Mouse (Mus musculus) liver, embryonic 15.5 days (tissue): Measurements from ENCODE around the gene Rps11. TPM values are rescaled to one million over a fixed set of nuclear protein-coding genes. Genes with fewer than 3 reads are reported as not detected.

Experiments
- ATAC-seq: fragments of 200-750 bp; cut with Nextera tagmentation; 2 replicates; pipeline ENCODE4 v1.8.0; 2017; ENCODE audit warnings: moderate number of reproducible peaks, mild to moderate bottlenecking, moderate library complexity; ENCODE audit not compliant: insufficient read depth
- H3K27ac ChIP-seq: fragments of 300-500 bp; sonication (generic); replicated peaks from 2 replicates; pipeline ENCODE4 v1.5.1; 2015; ENCODE audit warnings: mild to moderate bottlenecking, inconsistent platforms
- H3K27me3 ChIP-seq: fragments of 300-500 bp; sonication (generic); 2 replicates; pipeline ENCODE4 v1.6.1; 2015; ENCODE audit warnings: mild to moderate bottlenecking, inconsistent platforms
- H3K36me3 ChIP-seq: fragments of 300-500 bp; sonication (generic); replicated peaks from 2 replicates; pipeline ENCODE4 v1.6.1; 2015; ENCODE audit warnings: moderate library complexity, mild to moderate bottlenecking, inconsistent platforms
- H3K4me1 ChIP-seq: fragments of 300-500 bp; sonication (generic); replicated peaks from 2 replicates; pipeline ENCODE4 v1.6.1; 2015; ENCODE audit warnings: inconsistent platforms
- H3K4me2 ChIP-seq: fragments of 300-500 bp; sonication (generic); 2 replicates; pipeline ENCODE4 v1.6.1; 2015; ENCODE audit warnings: moderate library complexity, mild to moderate bottlenecking, inconsistent platforms
- H3K4me3 ChIP-seq: fragments of 300-500 bp; sonication (generic); replicated peaks from 2 replicates; pipeline ENCODE4 v1.5.1; 2015; ENCODE audit warnings: mild to moderate bottlenecking, inconsistent platforms
- H3K9ac ChIP-seq: fragments of 300-500 bp; sonication (generic); 2 replicates; pipeline ENCODE4 v1.6.1; 2015; ENCODE audit warnings: moderate library complexity, mild to moderate bottlenecking, inconsistent platforms
- H3K9me3 ChIP-seq: fragments of 300-500 bp; sonication (generic); replicated peaks from 2 replicates; pipeline ENCODE4 v1.6.1; 2016; ENCODE audit warnings: inconsistent platforms
- WGBS: fragments of 180-500 bp; shearing (Covaris S2); methylation state at CpG from one replicate; pipeline ENCODE4 v1.1.7; 2015; ENCODE audit warnings: mixed read lengths; ENCODE audit not compliant: insufficient replicate concordance; 5-methylcytosine and 5-hydroxymethylcytosine counted together
- microRNA counts: library from miRNA; unstranded; fragments of <30 nt; microRNA quantifications from one replicate; lab custom pipeline; 2016
- microRNA-seq: library from miRNA; unstranded; fragments of <30 nt; microRNA quantifications from one replicate; pipeline ENCODE4, GENCODE M21; 2016
- polyA plus RNA-seq: library from polyadenylated mRNA; unstranded; fragments of >200 nt; fragmentation: Nextera tagmentation; extraction: Ambion mirVana; gene quantifications from 2 replicates; pipeline ENCODE4 v1.2.1, GENCODE M21; 2015

Rps11 gene
- polyA plus RNA-seq, 1 experiment from 2014 or later = 768 TPM

- ATAC-seq = no peak
- Histone ChIP-seq H3K9ac (no peak overlapping the region), H3K4me3 (no peak overlapping the region), H3K9me3 (no peaks in the 10 kb centered on the region), H3K27me3 (no peaks in the 10 kb centered on the region), H3K27ac (no peak overlapping the region), H3K4me2 (no peak overlapping the region), H3K4me1 (peaks cover 32% of the 10 kb centered on the region), H3K36me3 (peaks cover 19% of the 10 kb centered on the region)
- WGBS = 54% methylated on average over 5 of the region's 5 CpGs
Measured at GRCm38 (mm10) chr7:45081016-45081415, 43.2 kb downstream of the Rps11 start.

- H3K4me3 ChIP-seq = no peak overlapping the region
- no peaks in the 10 kb centered on the region for H3K27me3 ChIP-seq
- under 1% methylated on average over 10 of the region's 10 CpGs for WGBS
- no peak for ATAC-seq
- no peak overlapping the region for H3K9ac ChIP-seq
- peaks cover 29% of the 10 kb centered on the region for H3K36me3 ChIP-seq
- H3K4me2 ChIP-seq = 0 out of 2 replicates have a peak overlapping the region, but pooled peaks have one; percentile 9
- peaks cover 44% of the 10 kb centered on the region for H3K4me1 ChIP-seq
- H3K9me3 ChIP-seq = no peaks in the 10 kb centered on the region
- H3K27ac ChIP-seq = no peak overlapping the region
Measured at GRCm38 (mm10) chr7:45079856-45080255, 44.4 kb downstream of the Rps11 start.

DNA sequence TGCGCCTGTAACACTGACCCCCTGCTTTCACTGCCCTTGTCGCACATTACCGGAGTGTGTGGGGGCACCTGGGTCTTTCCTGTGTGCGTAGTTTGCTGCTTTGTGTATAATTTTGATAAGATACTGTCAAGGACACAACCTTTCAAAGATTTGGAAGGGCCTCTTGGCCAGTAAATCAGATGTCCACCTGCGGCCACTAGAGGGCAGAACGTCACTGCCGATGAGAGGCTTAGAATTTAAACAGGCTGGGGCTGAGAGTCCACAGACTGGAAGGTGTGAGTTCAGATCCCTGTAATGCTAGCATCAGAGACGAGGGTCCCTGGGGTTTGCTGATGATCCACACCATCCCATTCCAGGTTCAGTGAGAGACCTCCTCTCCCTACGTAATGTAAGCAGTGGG lies 45.7 kb downstream of the Rps11 start:
- ATAC-seq = no peak
- no peak overlapping the region for H3K4me3 ChIP-seq
- no peak overlapping the region for H3K4me2 ChIP-seq
- peaks cover 49% of the 10 kb centered on the region for H3K4me1 ChIP-seq
- H3K9ac ChIP-seq = no peak overlapping the region
- peaks cover 37% of the 10 kb centered on the region for H3K36me3 ChIP-seq
- H3K27ac ChIP-seq = no peak overlapping the region
- no peaks in the 10 kb centered on the region for H3K9me3 ChIP-seq
- no peaks in the 10 kb centered on the region for H3K27me3 ChIP-seq
- 22% methylated on average over 9 of the region's 9 CpGs for WGBS

- H3K9me3 ChIP-seq = no peaks in the 10 kb centered on the region
- H3K9ac ChIP-seq = no peak overlapping the region
- no peak overlapping the region for H3K4me3 ChIP-seq
- WGBS = 81% methylated on average over 2 of the region's 2 CpGs
- H3K36me3 ChIP-seq = peaks cover 41% of the 10 kb centered on the region
- H3K4me1 ChIP-seq = peaks cover 48% of the 10 kb centered on the region
- H3K27me3 ChIP-seq = no peaks in the 10 kb centered on the region
- no peak overlapping the region for H3K27ac ChIP-seq
- no peak overlapping the region for H3K4me2 ChIP-seq
- no peak for ATAC-seq
Measured at GRCm38 (mm10) chr7:45077829-45078228, 46.4 kb downstream of the Rps11 start.

DNA sequence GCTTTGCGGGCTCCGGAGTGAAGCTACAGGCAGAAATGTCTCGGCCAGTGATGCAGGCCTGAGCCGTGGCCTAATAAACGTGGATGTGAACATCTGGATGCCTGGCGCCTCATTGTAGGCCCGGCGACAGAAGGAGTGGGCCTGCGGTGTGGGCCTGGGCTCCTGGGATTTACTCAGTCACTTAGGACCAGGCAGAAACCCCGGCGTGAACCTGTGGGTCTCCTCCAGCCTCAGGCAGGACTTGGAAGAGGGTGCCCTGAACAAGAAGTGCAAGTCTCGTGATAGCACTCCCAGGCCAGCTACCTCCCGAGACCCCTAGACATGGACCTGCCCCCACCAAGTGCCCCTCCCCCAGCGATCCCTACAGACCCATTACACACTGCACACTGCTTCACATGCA lies 46.9 kb downstream of the Rps11 start:
- Histone ChIP-seq H3K4me1 (peaks cover 47% of the 10 kb centered on the region), H3K36me3 (peaks cover 41% of the 10 kb centered on the region), H3K9ac (no peak overlapping the region), H3K4me3 (no peak overlapping the region), H3K9me3 (no peaks in the 10 kb centered on the region), H3K27me3 (no peaks in the 10 kb centered on the region), H3K4me2 (no peak overlapping the region), H3K27ac (no peak overlapping the region)
- no peak for ATAC-seq
- 77% methylated on average over 14 of the region's 14 CpGs for WGBS

DNA sequence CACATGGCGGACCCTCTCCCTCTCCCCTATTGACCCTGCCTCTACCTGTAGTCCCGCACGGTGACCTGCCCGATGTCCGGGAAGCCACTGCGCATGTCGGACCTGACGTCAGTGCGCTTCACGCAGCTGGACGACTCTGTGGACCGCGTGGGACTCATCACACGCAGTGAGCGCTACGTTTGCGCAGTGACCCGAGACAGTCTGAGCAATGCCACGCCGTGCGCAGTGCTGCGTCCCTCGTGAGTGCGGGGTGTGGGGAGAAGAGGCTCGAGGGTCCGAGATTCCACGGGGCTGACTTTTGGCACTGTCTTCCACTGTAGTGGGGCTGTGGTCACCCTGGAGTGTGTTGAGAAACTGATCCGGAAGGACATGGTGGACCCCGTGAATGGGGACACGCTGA lies 47.7 kb downstream of the Rps11 start:
- Histone ChIP-seq H3K4me3 (no peak overlapping the region), H3K4me1 (peaks cover 41% of the 10 kb centered on the region), H3K9ac (no peak overlapping the region), H3K4me2 (no peak overlapping the region), H3K36me3 (peaks cover 41% of the 10 kb centered on the region), H3K27ac (no peak overlapping the region), H3K9me3 (no peaks in the 10 kb centered on the region), H3K27me3 (no peaks in the 10 kb centered on the region)
- WGBS = 82% methylated on average over 30 of the region's 30 CpGs
- no peak for ATAC-seq

DNA sequence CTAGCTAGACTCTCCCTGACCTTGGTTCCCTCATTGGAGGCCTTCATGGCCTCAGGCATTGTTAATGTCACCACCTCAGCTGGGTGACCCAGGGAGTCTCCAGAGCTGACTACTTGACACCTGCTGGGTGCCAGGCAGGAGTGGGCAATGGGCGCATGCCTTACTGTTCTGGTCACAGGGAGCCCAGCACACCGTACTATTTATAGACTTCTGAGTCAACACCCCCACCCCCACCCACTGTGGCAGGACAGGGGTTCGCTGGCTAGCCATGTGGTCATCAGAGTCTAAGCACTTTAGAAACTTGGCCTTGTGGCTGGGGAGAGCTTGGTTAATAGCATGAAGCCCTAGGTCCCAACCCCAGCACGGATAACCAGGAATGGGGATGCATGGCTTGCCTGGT lies 48.8 kb downstream of the Rps11 start:
- no peak overlapping the region for H3K9ac ChIP-seq
- peak; percentile 10; the same call in 1 of the 2 replicates for ATAC-seq
- 66% methylated on average over 4 of the region's 4 CpGs for WGBS

DNA sequence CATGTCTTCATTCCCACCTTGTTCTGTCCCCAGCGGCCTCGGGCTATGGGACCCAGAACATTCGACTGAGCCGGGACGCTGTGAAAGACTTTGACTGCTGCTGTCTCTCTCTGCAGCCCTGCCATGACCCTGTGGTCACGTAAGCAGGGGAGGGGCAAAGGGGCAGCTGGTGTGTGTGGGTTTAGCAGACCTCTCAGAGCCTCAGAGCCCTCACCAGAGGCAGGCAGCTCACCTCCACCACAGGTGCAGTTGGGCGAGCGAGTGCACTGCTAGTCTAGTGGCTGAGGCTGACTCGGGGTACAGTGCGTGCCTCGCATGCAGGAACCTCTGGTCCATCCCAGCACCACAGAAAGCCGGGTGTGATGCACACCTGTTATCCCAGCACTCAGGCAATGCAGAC lies 50.3 kb downstream of the Rps11 start:
- Histone ChIP-seq H3K9me3 (no peaks in the 10 kb centered on the region), H3K27me3 (no peaks in the 10 kb centered on the region), H3K9ac (no peak overlapping the region), H3K27ac (no peak overlapping the region), H3K4me3 (no peak overlapping the region), H3K4me1 (peaks cover 33% of the 10 kb centered on the region), H3K4me2 (no peak overlapping the region), H3K36me3 (peaks cover 41% of the 10 kb centered on the region)
- ATAC-seq = no peak
- 75% methylated on average over 12 of the region's 12 CpGs for WGBS

More for the DNA sequence above, 48.8 kb downstream of the Rps11 start:
- Histone ChIP-seq H3K4me2 (no peak overlapping the region), H3K36me3 (peaks cover 41% of the 10 kb centered on the region), H3K4me3 (no peak overlapping the region), H3K27me3 (no peaks in the 10 kb centered on the region), H3K9me3 (no peaks in the 10 kb centered on the region), H3K27ac (no peak overlapping the region), H3K4me1 (peaks cover 41% of the 10 kb centered on the region)

DNA sequence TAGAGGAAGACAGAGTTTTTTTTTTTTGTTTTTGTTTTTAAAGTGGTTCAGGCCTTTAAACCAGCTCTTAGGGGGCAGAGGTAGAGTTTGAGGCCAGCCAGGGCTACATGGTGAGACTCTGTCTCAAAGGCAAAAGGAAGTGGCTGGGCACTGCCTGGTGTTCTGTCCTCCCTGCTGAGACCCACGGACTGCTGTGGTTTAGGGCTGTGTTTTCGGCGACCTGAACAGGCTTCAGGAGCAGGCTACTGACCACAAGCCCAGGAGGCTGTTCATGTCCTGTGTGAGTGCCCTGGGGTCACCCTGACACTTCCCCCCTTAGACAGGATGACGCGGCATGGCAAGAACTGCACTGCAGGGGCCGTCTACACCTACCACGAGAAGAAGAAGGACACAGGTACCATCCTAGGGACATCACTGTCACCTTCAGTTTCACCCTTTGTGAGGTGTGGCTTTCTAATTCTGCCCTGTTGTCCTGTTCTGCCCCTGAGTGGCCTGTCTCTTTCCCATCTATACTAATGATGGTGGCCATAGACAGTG lies 51.0 kb downstream of the Rps11 start:
- ATAC-seq = no peak
- no peaks in the 10 kb centered on the region for H3K27me3 ChIP-seq
- H3K36me3 ChIP-seq = peaks cover 41% of the 10 kb centered on the region
- peaks cover 38% of the 10 kb centered on the region for H3K4me1 ChIP-seq
- H3K9me3 ChIP-seq = no peaks in the 10 kb centered on the region
- H3K9ac ChIP-seq = no peak overlapping the region
- H3K4me3 ChIP-seq = no peak overlapping the region
- no peak overlapping the region for H3K4me2 ChIP-seq
- H3K27ac ChIP-seq = no peak overlapping the region
- WGBS = 53% methylated on average over 7 of the region's 7 CpGs

MicroRNAs encoded within 50 kb of the gene (microRNA counts, 519-probe panel; counts per million panel counts)
- microRNA mmu-miR-150 (lab: Ali Mortazavi, UCI) = 2,730 counts per million, percentile 53 among the panel's probes with 10 or more counts

Small RNAs within 50 kb of the gene (microRNA-seq; reads per million reads assigned to microRNA genes)
- gene Mir150 = 27.1 reads per million, percentile 40 among the genes with 10 or more reads in this experiment
- gene Mir5121 = 56.3 reads per million, percentile 47 among the genes with 10 or more reads in this experiment
- gene Mir7055 = not detected

Other genes starting within 250 kb of the Rps11 start
- gene Med25, start 231.7 kb downstream of the Rps11 start, polyA plus RNA-seq = 46.8 and 56.2 TPM in 2 replicates
- gene Fuz, start 228.4 kb downstream of the Rps11 start, polyA plus RNA-seq = 6.7 and 6.9 TPM in 2 replicates
- gene Ap2a1, start 194.9 kb downstream of the Rps11 start, polyA plus RNA-seq = 69.1 and 70.9 TPM in 2 replicates
- 0.08 TPM in 1 of 2 replicates, not detected in the other for gene Tsks, start 181.2 kb downstream of the Rps11 start, polyA plus RNA-seq
- 1.5 and 1.6 TPM in 2 replicates for gene Cpt1c, start 149.6 kb downstream of the Rps11 start, polyA plus RNA-seq
- gene Prmt1, start 137.9 kb downstream of the Rps11 start, polyA plus RNA-seq = 111 and 114 TPM in 2 replicates
- gene Irf3, start 126.8 kb downstream of the Rps11 start, polyA plus RNA-seq = 39.4 and 47.2 TPM in 2 replicates
- 12.3 and 13.7 TPM in 2 replicates for gene Bcl2l12, start 125.7 kb downstream of the Rps11 start, polyA plus RNA-seq
- 10.4 and 11.9 TPM in 2 replicates for gene Scaf1, start 108.1 kb downstream of the Rps11 start, polyA plus RNA-seq
- gene Rras, start 106.5 kb downstream of the Rps11 start, polyA plus RNA-seq = 20.8 and 23.6 TPM in 2 replicates
- gene Prr12, start 71.6 kb downstream of the Rps11 start, polyA plus RNA-seq = 2.1 and 2.3 TPM in 2 replicates
- gene Nosip, start 62.0 kb downstream of the Rps11 start, polyA plus RNA-seq = 25.9 and 27.4 TPM in 2 replicates
- 8.5 and 9.0 TPM in 2 replicates for gene Prrg2, start 61.8 kb downstream of the Rps11 start, polyA plus RNA-seq
- gene Rcn3, start 32.2 kb downstream of the Rps11 start, polyA plus RNA-seq = 26.3 and 26.6 TPM in 2 replicates
- gene Fcgrt, start 20.6 kb downstream of the Rps11 start, polyA plus RNA-seq = 43.6 and 51.2 TPM in 2 replicates
- 534 and 633 TPM in 2 replicates for gene Rpl13a, start 4.3 kb upstream of the Rps11 start, polyA plus RNA-seq
- 0.10 TPM in 1 of 2 replicates, not detected in the other for gene Gm45713, start 11.8 kb upstream of the Rps11 start, polyA plus RNA-seq
- gene Flt3l, start 12.0 kb upstream of the Rps11 start, polyA plus RNA-seq = 3.4 and 3.7 TPM in 2 replicates
- 42.2 and 46.8 TPM in 2 replicates for gene Pih1d1, start 29.9 kb upstream of the Rps11 start, polyA plus RNA-seq
- 31.4 and 32.6 TPM in 2 replicates for gene Aldh16a1, start 30.1 kb upstream of the Rps11 start, polyA plus RNA-seq
- not detected in 2 replicates for gene Slc17a7, start 39.5 kb upstream of the Rps11 start, polyA plus RNA-seq
- not detected in 2 replicates for gene Gfy, start 55.1 kb upstream of the Rps11 start, polyA plus RNA-seq
- gene Pth2, start 56.6 kb upstream of the Rps11 start, polyA plus RNA-seq = not detected in 2 replicates
- 0.07 and 0.13 TPM in 2 replicates for gene Ccdc155, start 80.5 kb upstream of the Rps11 start, polyA plus RNA-seq
- gene Dkkl1, start 87.7 kb upstream of the Rps11 start, polyA plus RNA-seq = 2.0 and 2.4 TPM in 2 replicates
- gene Tead2, start 91.3 kb upstream of the Rps11 start, polyA plus RNA-seq = 6.6 and 7.0 TPM in 2 replicates
- 15.1 and 16.7 TPM in 2 replicates for gene Cd37, start 114.7 kb upstream of the Rps11 start, polyA plus RNA-seq
- not detected in 2 replicates for gene Slc6a16, start 116.6 kb upstream of the Rps11 start, polyA plus RNA-seq
- not detected in 2 replicates for gene Slc6a21, start 153.1 kb upstream of the Rps11 start, polyA plus RNA-seq
- 1.3 and 1.5 TPM in 2 replicates for gene Trpm4, start 209.3 kb upstream of the Rps11 start, polyA plus RNA-seq
- gene Hrc, start 210.9 kb upstream of the Rps11 start, polyA plus RNA-seq = 0.31 and 0.54 TPM in 2 replicates
- gene Ppfia3, start 242.6 kb upstream of the Rps11 start, polyA plus RNA-seq = 0.09 and 0.14 TPM in 2 replicates
- gene Lin7b, start 246.1 kb upstream of the Rps11 start, polyA plus RNA-seq = not detected in 2 replicates